Mouse (Mus musculus): ENCODE measurements around the gene Gm9747. TPM values are rescaled to one million over a fixed set of nuclear protein-coding genes. Genes with fewer than 3 reads are reported as not detected.

The Gm9747 gene
- polyA plus RNA-seq (2015; fragmentation: Nextera tagmentation; extraction: Ambion mirVana): 33.4 and 34.4 TPM in 2 replicates

DNA sequence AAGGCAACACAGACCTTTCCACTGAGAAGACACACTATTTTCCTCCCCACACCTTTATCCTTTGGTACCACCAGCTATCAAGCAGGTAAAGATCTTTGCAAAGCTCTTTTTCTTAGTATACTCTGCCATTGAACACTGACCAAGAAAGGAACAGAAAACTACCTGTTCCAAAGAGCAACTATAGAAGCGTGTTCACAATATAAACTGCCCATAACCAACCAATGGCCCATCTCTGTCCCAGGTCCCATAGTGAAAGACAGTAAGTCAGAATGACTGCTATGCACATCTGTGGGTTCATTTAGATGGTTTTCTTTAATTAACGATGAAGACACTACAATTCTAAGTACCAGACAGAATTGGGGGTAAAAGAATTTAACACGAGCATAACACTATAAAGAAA, at the start of gene Gm9747:
TSS of gene Gm9747 (plus strand) at position 301 of the 400 bp plus-strand sequence.
- Histone ChIP-seq H3K9me3 (no peaks in the 10 kb centered on the region), H3K27ac (replicated peaks) (no peak within 1 kb of the TSS), H3K4me2 (no peak within 1 kb of the TSS), H3K4me3 (no peak within 1 kb of the TSS), H3K27me3 (replicated peaks) (no peaks in the 10 kb centered on the region), H3K4me1 (no peaks in the 10 kb centered on the region), H3K9ac (no peak within 1 kb of the TSS), H3K36me3 (peaks cover 51% of the 10 kb centered on the region)
- WGBS: 89% methylated on average over 3 of the region's 3 CpGs
- ATAC-seq (ENCODE audit: extremely low read depth, insufficient number of reproducible peaks, low FRiP score, low TSS enrichment): no peak

DNA sequence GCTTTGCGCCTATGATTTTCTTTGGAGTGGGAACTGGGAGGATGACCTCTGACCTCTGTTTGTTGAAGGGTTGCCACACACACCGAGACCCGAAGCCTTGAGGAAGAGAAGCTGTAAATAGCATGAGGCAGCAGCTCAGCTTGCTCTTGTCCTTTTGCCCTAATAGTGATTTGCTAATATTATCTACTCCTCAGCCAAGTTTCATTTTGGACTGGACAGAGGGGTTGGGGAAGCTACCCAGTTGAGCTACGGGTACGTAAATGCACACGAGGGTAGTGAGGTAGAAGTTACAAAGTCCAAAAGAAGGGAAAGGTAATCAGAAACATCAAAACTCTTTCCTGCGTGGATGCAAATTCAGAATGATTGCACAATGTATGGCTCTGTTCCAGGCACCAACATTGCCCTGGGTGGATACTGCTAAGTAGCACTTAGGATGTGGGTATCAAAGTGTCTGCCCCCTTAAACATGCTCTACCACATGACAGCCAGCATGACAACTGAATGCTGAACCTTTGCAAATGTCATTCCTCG, 48.9 kb upstream of the Gm9747 start:
- peak overlapping the region; percentile 24; the same call in 1 of the 2 replicates for H3K27ac ChIP-seq (replicated peaks)
- H3K36me3 ChIP-seq: no peaks in the 10 kb centered on the region
- no peak overlapping the region for H3K4me3 ChIP-seq
- H3K27me3 ChIP-seq (replicated peaks): no peaks in the 10 kb centered on the region
- H3K4me2 ChIP-seq: no peak overlapping the region
- H3K4me1 ChIP-seq: peaks cover 18% of the 10 kb centered on the region
- no peaks in the 10 kb centered on the region for H3K9me3 ChIP-seq
- H3K9ac ChIP-seq: no peak overlapping the region
- ATAC-seq (ENCODE audit: extremely low read depth, insufficient number of reproducible peaks, low FRiP score, low TSS enrichment): no peak
- 48% methylated on average over 8 of the region's 8 CpGs for WGBS

GRCm38 (mm10) chr1:82188549-82189231, 44.2 kb upstream of the Gm9747 start:
- ATAC-seq (ENCODE audit: extremely low read depth, insufficient number of reproducible peaks, low FRiP score, low TSS enrichment): no peak
- 80% methylated on average over 10 of the region's 10 CpGs for WGBS

DNA sequence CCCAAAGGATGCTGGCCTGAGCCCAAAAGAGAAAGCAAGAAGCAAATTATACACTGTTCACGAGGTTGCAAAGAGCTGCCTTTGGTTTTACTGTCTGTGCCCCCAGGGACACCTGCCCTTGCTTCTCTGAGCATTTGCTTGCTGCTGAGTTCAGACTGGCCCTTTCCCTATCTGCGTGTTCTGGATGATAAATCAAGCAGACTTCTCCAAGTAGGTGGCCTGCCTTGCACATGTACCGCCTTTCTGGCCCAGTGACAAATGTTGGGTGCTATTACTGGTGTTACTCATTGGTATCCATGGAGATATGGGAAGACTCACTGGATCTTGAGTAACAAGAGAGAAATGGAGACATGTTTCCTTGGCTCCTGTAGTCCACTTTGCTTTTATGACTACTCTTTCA, 43.4 kb upstream of the Gm9747 start:
- WGBS: 48% methylated on average over 3 of the region's 3 CpGs
- Histone ChIP-seq H3K9me3 (no peaks in the 10 kb centered on the region), H3K27ac (replicated peaks) (no peak overlapping the region), H3K4me3 (no peak overlapping the region), H3K4me2 (no peak overlapping the region), H3K36me3 (no peaks in the 10 kb centered on the region), H3K9ac (no peak overlapping the region), H3K27me3 (replicated peaks) (no peaks in the 10 kb centered on the region), H3K4me1 (peaks cover 22% of the 10 kb centered on the region)
- ATAC-seq (ENCODE audit: extremely low read depth, insufficient number of reproducible peaks, low FRiP score, low TSS enrichment): no peak

More at GRCm38 (mm10) chr1:82188549-82189231, 44.2 kb upstream of the Gm9747 start:
- H3K27ac ChIP-seq (replicated peaks): no peak overlapping the region
- H3K4me2 ChIP-seq: no peak overlapping the region
- no peak overlapping the region for H3K4me3 ChIP-seq
- H3K4me1 ChIP-seq: peaks cover 28% of the 10 kb centered on the region
- H3K9ac ChIP-seq: no peak overlapping the region
- H3K9me3 ChIP-seq: no peaks in the 10 kb centered on the region
- no peaks in the 10 kb centered on the region for H3K36me3 ChIP-seq
- H3K27me3 ChIP-seq (replicated peaks): no peaks in the 10 kb centered on the region

DNA sequence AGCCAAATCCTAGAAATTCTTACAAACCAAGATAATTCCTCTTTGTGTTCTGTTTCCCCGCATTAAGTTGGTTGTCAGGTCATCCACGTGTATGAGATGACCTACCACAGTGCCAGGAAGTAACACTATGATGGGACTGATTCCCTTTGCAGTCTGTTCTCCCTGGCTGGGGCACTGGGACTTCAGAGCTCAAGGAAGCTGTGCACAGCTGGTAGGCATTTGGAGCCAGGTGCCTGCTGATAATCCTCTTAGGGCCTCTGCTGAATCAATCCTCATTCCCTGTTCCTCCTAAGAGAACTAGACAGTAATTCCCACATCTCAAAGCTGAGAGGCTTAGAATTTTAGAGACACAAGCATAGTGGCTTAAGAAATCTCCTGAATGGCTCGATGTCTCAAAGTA, 41.3 kb upstream of the Gm9747 start:
- Histone ChIP-seq H3K4me1 (peaks cover 16% of the 10 kb centered on the region), H3K4me3 (no peak overlapping the region), H3K27ac (replicated peaks) (no peak overlapping the region), H3K4me2 (no peak overlapping the region), H3K36me3 (no peaks in the 10 kb centered on the region), H3K9me3 (no peaks in the 10 kb centered on the region), H3K9ac (no peak overlapping the region), H3K27me3 (replicated peaks) (no peaks in the 10 kb centered on the region)
- WGBS: 34% methylated on average over 3 of the region's 3 CpGs
- no peak for ATAC-seq (ENCODE audit: extremely low read depth, insufficient number of reproducible peaks, low FRiP score, low TSS enrichment)

DNA sequence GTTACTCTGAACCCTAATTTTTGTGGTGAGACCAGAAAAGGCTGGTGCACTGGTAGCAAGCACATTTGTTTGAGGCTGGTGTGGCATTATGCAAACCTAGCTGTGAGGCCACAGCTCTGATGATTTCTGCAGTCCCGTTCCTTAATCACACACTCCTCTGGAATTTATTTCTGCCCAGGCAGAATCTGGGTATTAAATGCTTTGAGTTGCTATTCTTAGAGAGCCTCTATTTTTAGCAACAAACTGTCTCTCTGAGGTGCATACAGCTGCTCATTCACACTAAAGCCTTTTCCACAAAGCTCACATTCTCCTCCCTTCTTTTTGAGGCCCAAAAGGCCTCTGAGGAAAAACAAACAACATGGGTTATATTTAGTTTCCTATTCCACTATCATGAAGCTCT, 33.0 kb upstream of the Gm9747 start:
- H3K27me3 ChIP-seq (replicated peaks): no peaks in the 10 kb centered on the region
- H3K4me2 ChIP-seq: peak overlapping the region; percentile 40
- H3K4me1 ChIP-seq: peaks cover 40% of the 10 kb centered on the region
- no peaks in the 10 kb centered on the region for H3K9me3 ChIP-seq
- WGBS: 15% methylated on average over 1 of the region's 1 CpGs
- peak; percentile 54; the same call in 1 of the 2 replicates for ATAC-seq (ENCODE audit: extremely low read depth, insufficient number of reproducible peaks, low FRiP score, low TSS enrichment)
- H3K4me3 ChIP-seq: no peak overlapping the region
- H3K36me3 ChIP-seq: no peaks in the 10 kb centered on the region
- H3K9ac ChIP-seq: 0 out of 2 replicates have a peak overlapping the region, but pooled peaks have one; percentile 25
- H3K27ac ChIP-seq (replicated peaks): peak overlapping the region; percentile 94

GRCm38 (mm10) chr1:82200636-82201035, 32.3 kb upstream of the Gm9747 start:
- ATAC-seq (ENCODE audit: extremely low read depth, insufficient number of reproducible peaks, low FRiP score, low TSS enrichment): no peak
- peak overlapping the region; percentile 63; the same call in 1 of the 2 replicates for H3K9ac ChIP-seq
- H3K36me3 ChIP-seq: no peaks in the 10 kb centered on the region
- WGBS: 17% methylated on average over 7 of the region's 7 CpGs
- peak overlapping the region; percentile 94 for H3K27ac ChIP-seq (replicated peaks)
- peaks cover 40% of the 10 kb centered on the region for H3K4me1 ChIP-seq
- no peaks in the 10 kb centered on the region for H3K27me3 ChIP-seq (replicated peaks)
- no peaks in the 10 kb centered on the region for H3K9me3 ChIP-seq
- no peak overlapping the region for H3K4me3 ChIP-seq
- peak overlapping the region; percentile 40 for H3K4me2 ChIP-seq

DNA sequence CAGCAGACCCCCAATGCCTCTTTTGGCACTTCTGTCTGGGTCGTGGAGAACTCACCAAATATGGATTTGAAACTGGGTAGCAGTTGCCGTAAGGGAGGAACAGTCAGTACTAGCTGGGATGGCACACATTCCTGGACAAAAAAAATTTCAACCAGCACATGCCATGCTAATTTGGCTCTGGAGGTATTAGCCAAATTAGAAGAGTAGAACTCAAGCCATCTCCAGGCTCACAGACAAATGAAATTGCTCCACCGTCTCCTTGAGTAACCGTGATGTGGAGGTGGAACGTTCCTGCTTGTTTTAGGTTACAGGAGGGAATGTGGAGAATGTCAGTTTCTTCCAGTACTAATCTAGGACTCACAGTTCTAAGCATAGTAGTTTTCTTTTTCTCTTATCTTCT, 25.4 kb upstream of the Gm9747 start:
- no peak for ATAC-seq (ENCODE audit: extremely low read depth, insufficient number of reproducible peaks, low FRiP score, low TSS enrichment)
- H3K4me2 ChIP-seq: no peak overlapping the region
- no peak overlapping the region for H3K4me3 ChIP-seq
- peaks cover 9% of the 10 kb centered on the region for H3K9me3 ChIP-seq
- no peaks in the 10 kb centered on the region for H3K36me3 ChIP-seq
- no peak overlapping the region for H3K27ac ChIP-seq (replicated peaks)
- no peak overlapping the region for H3K9ac ChIP-seq
- 35% methylated on average over 5 of the region's 5 CpGs for WGBS
- H3K27me3 ChIP-seq (replicated peaks): no peaks in the 10 kb centered on the region
- H3K4me1 ChIP-seq: peaks cover 19% of the 10 kb centered on the region

DNA sequence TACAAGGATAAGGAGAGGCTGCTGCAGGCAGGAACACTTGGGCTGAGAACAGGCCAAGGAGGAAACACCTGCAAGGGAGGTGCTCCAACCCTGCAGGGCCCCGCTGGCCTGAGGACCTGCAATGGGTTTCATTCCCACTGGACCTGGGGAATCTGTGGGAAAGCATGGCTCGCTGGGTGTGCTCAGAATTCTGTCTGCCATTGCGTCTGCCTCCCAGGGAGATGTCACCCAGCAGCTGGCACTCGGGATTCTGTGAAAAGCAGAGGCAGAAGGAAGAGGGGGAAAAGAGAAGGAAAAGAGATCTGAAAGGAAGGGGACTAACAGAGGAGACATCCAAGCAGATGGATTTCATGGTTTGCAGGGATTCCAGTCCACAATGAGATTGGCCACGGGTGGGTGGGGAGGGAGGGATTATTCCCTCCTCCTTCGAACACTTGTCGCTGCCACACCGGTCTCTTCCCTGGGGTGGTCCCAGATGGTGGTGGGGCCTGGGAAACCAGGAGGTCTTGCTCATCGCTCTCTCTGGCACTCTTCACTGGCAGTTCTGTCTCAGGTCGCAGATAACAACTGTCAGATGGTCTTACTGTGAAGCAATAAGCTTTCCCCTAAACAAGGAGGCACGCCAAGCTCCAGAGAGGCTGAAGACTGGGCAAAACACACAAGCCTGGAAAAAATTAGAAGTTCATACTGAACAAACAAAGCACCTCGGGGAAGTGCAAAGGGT, 12.1 kb upstream of the Gm9747 start:
- Histone ChIP-seq H3K27ac (replicated peaks) (no peak overlapping the region), H3K4me3 (no peak overlapping the region), H3K9me3 (no peaks in the 10 kb centered on the region), H3K9ac (peak overlapping the region; percentile 30), H3K27me3 (replicated peaks) (no peaks in the 10 kb centered on the region), H3K4me2 (peak overlapping the region; percentile 20), H3K36me3 (no peaks in the 10 kb centered on the region), H3K4me1 (peaks cover 19% of the 10 kb centered on the region)
- no peak for ATAC-seq (ENCODE audit: extremely low read depth, insufficient number of reproducible peaks, low FRiP score, low TSS enrichment)
- 24% methylated on average over 12 of the region's 12 CpGs for whole genome bisulfite sequencing

- Histone ChIP-seq H3K9me3 (no peaks in the 10 kb centered on the region), H3K36me3 (no peaks in the 10 kb centered on the region), H3K27ac (replicated peaks) (no peak overlapping the region), H3K27me3 (replicated peaks) (no peaks in the 10 kb centered on the region), H3K4me1 (peaks cover 19% of the 10 kb centered on the region), H3K9ac (peak overlapping the region; percentile 30; the same call in 1 of the 2 replicates), H3K4me2 (peak overlapping the region; percentile 20), H3K4me3 (no peak overlapping the region)
- no peak for ATAC-seq (ENCODE audit: extremely low read depth, insufficient number of reproducible peaks, low FRiP score, low TSS enrichment)
- 42% methylated on average over 1 of the region's 1 CpGs for WGBS
Observed at GRCm38 (mm10) chr1:82221462-82221861, 11.4 kb upstream of the Gm9747 start.

DNA sequence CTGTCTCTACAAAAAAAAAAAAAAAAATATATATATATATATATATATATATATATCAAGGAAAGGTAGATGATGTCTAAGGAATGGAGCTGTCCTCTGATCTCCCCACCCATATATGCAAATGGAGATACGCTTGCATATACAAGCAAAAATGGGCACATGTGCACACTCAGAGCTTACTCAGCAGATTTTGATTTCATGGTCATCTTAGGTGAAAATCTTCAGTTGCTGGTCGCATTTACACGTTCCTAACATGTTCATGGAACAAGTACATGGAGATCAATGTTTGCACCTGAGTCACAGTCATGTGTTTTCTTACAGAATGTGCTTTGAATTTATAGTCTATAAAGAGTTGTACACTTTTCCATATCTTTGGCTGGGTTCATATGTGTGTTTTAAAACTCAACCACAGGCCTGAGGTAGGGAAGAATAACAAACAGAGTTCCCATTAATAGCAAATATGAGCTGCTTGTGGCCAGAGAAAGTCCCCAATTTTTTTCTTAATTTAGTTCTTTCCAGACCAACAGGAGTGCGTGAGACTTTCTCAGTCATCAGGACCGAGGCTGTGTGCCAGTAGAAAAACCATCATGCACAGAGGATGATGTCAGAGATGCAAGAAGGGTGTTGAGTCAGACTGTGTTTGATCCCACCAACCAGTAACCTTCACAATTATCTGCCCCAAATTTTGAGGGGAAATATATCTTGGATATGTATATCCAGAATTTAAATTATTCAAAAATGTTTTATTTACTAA, 9.7 kb upstream of the Gm9747 start:
- H3K4me2 ChIP-seq: no peak overlapping the region
- WGBS: 80% methylated on average over 5 of the region's 5 CpGs
- no peak overlapping the region for H3K9ac ChIP-seq
- H3K4me1 ChIP-seq: peaks cover 19% of the 10 kb centered on the region
- no peak overlapping the region for H3K27ac ChIP-seq (replicated peaks)
- ATAC-seq (ENCODE audit: extremely low read depth, insufficient number of reproducible peaks, low FRiP score, low TSS enrichment): no peak
- H3K4me3 ChIP-seq: no peak overlapping the region
- no peaks in the 10 kb centered on the region for H3K36me3 ChIP-seq
- H3K27me3 ChIP-seq (replicated peaks): no peaks in the 10 kb centered on the region
- H3K9me3 ChIP-seq: no peaks in the 10 kb centered on the region

Data from heart, embryonic 13.5 days (tissue).